Mouse (Mus musculus): ENCODE data around the gene Hdac11.

GRCm38 (mm10) chr6:91153549-91154064 lies 2.9 kb upstream of the Hdac11 start:
- TF ChIP-seq TAL1 (IDR thresholded peaks at IDR 0.05; ENCODE audit: low read length) (no peak), GATA1 (IDR thresholded peaks at IDR 0.05; ENCODE audit: low read length) (no peak)
